Mouse (Mus musculus) G1E (cell line): ENCODE measurements at regions not wholly inside any gene's neighbourhood (a gene's known extent, or its start where the extent isn't known, plus 50 kb on each side); places are given as distances from the start of the nearest gene placed in this dataset.

ENCODE experiments used
- CTCF ChIP-seq: IDR thresholded peaks from 2 replicates; pipeline ENCODE4 v1.5.1; 2012; ENCODE audit warnings: low read depth, low read length, inconsistent platforms, mixed read lengths
- TAL1 ChIP-seq: conservative IDR thresholded peaks from 2 replicates; pipeline ENCODE4 v1.6.1; 2012; ENCODE audit warnings: low read depth, low read length, inconsistent platforms, mixed read lengths

DNA sequence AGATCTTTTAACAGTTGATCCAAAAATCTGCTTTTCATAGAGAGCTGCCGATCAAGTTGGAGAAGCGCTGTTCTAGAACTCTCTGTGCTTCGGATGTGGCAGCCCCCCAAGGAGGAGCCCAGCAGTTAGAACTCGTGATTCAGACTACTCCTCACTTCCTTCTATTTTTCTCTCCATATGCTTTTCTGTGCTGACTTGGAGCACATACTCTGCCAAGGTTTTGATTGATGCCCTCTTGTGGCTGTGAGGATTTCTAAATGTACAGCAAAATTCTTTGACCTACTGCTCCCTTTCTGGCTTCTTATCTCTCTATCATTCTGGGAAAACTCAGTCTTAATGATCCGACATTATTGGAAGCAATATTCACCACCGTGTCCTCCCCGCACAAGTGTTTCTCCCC is 446.7 kb downstream of the Klf5 start:
- TF ChIP-seq TAL1 (no peak), CTCF (no peak)
